Mouse (Mus musculus) Patski (cell line): ENCODE data around the gene Ptgir. TPM values are rescaled to one million over a fixed set of nuclear protein-coding genes. Genes with fewer than 3 reads are reported as not detected.
A peak's percentile ranks its signal among the peaks of the same experiment; 100 is the strongest.
"Not testable (repeated sequence)": the region's sequence is repeated elsewhere in the genome, so short reads cannot be mapped to it uniquely, and the experiment has no call there.

Experiments
- ATAC-seq: fragments of 100-300 bp; one replicate; pipeline ENCODE4 v1.8.0; 2021
- CTCF ChIA-PET: fragments of 350-600 bp; sonication (Branson Sonifier 250); formaldehyde crosslinking; loops from one replicate; lab custom pipeline; 2022; ENCODE audit warnings: inconsistent platforms; lab: Charles Lee
- POLR2A ChIA-PET: fragments of 350-600 bp; sonication (Branson Sonifier 250); formaldehyde crosslinking; loops from one replicate; lab custom pipeline; 2022; ENCODE audit warnings: antibody characterized with exemption, inconsistent platforms; lab: Charles Lee
- DNase-seq: peaks from one replicate; pipeline ENCODE4 v3.0.0-alpha.2; 2011; ENCODE audit warnings: low read depth, low spot score
- H3K27me3 ChIP-seq: fragments of 371-371 bp; one replicate; pipeline ENCODE4 v1.5.1; 2021
- CTCF ChIP-seq: fragments of 100-300 bp; IDR thresholded peaks from one replicate; pipeline ENCODE4 v1.5.1; 2021
- in situ Hi-C: fragments of 300-500 bp; cut with MboI; formaldehyde crosslinking; loops from 3 replicates; pipeline ENCODE4 v1.11.1; 2018; ENCODE audit warnings: low pct_unique_long_range_greater_than_20kb, mixed read lengths
- polyA plus RNA-seq: library from polyadenylated mRNA; unstranded; gene quantifications from one replicate; pipeline ENCODE4 v1.2.3, GENCODE M21; 2021

The Ptgir gene
- polyA plus RNA-seq, 1 experiment from 2014 or later, result not detected

- no peak for DNase-seq
- no peak for TF ChIP-seq CTCF
- ChIA-PET CTCF (interaction anchor here (0.9 to 5.2 kb wide), 11 partner anchors 10 to 124 kb away, joined by 3 to 64 read pairs (median 5); partner anchors contain the start of genes Ppp5c and Psg16), POLR2A (interaction anchor here (0.6 kb wide), 1 partner anchor 50 kb away, joined by 4 read pairs; no protein-coding TSS in a partner anchor)
- H3K27me3 ChIP-seq, result no peaks in the 10 kb centered on the region
- peak; percentile 78 for ATAC-seq
- in situ Hi-C loops, result loop anchor here (5.0 kb wide), 2 partner anchors 52 to 117 kb away; no protein-coding TSS in a partner anchor
Observed at GRCm38 (mm10) chr7:16949908-16950841, 43.9 kb downstream of the Ptgir start.

- no peak for DNase-seq
- ChIA-PET POLR2A (no interaction called here), CTCF (interaction anchor here (0.9 to 5.2 kb wide), 9 partner anchors 11 to 116 kb away, joined by 3 to 64 read pairs (median 5); no protein-coding TSS in a partner anchor)
- TF ChIP-seq CTCF, result no peak
- H3K27me3 ChIP-seq, result no peaks in the 10 kb centered on the region
- peak; percentile 78 for ATAC-seq
- in situ Hi-C loops, result loop anchor here (5.0 kb wide), 2 partner anchors 51 to 116 kb away; no protein-coding TSS in a partner anchor
Observed at GRCm38 (mm10) chr7:16950861-16951635, 44.8 kb downstream of the Ptgir start.

- DNase-seq, ATAC-seq, POLR2A ChIA-PET, CTCF ChIA-PET: not testable (repeated sequence)
- in situ Hi-C loops, result loop anchor here (5.0 kb wide), 2 partner anchors 49 to 114 kb away; no protein-coding TSS in a partner anchor
- peaks cover 11% of the 10 kb centered on the region for H3K27me3 ChIP-seq
Observed at GRCm38 (mm10) chr7:16953776-16954175, 47.5 kb downstream of the Ptgir start.

- no peak for ATAC-seq
- TF ChIP-seq CTCF, result no peak
- ChIA-PET CTCF (no interaction called here), POLR2A (no interaction called here)
- DNase-seq, result no peak
- in situ Hi-C loops, result no loop called here
- H3K27me3 ChIP-seq, result peaks cover 22% of the 10 kb centered on the region
Observed at GRCm38 (mm10) chr7:16955712-16956111, 49.4 kb downstream of the Ptgir start.

GRCm38 (mm10) chr7:16956410-16957265 is 50.3 kb downstream of the Ptgir start:
- DNase-seq, result no peak

GRCm38 (mm10) chr7:16959539-16960187 is 53.4 kb downstream of the Ptgir start, which contains the start of gene Pnmal1:
Pnmal1 (plus strand) TSS chr7:16959679.
- ChIA-PET CTCF (no interaction called here), POLR2A (no interaction called here)
- in situ Hi-C loops, result no loop called here
- peaks cover 26% of the 10 kb centered on the region for H3K27me3 ChIP-seq
- ATAC-seq (no peak), DNase-seq (no peak)
- no peak for TF ChIP-seq CTCF

More at GRCm38 (mm10) chr7:16956410-16957265, 50.3 kb downstream of the Ptgir start:
- ATAC-seq, result no peak
- ChIA-PET POLR2A (no interaction called here), CTCF (no interaction called here)
- peaks cover 26% of the 10 kb centered on the region for H3K27me3 ChIP-seq
- in situ Hi-C loops, result no loop called here
- no peak for TF ChIP-seq CTCF

Other genes with a start within 250 kb of the Ptgir start
- not detected for gene Ceacam15, start 230.8 kb upstream of the Ptgir start, polyA plus RNA-seq
- not detected for gene Ceacam9, start 184.6 kb upstream of the Ptgir start, polyA plus RNA-seq
- 222 TPM for gene Ap2s1, start 168.1 kb upstream of the Ptgir start, polyA plus RNA-seq
- 69.5 TPM for gene Slc1a5, start 125.2 kb upstream of the Ptgir start, polyA plus RNA-seq
- 90.0 TPM for gene Strn4, start 90.6 kb upstream of the Ptgir start, polyA plus RNA-seq
- gene Fkrp, start 89.8 kb upstream of the Ptgir start, polyA plus RNA-seq, result 33.4 TPM
- gene Prkd2, start 63.6 kb upstream of the Ptgir start, polyA plus RNA-seq, result 15.3 TPM
- 2.2 TPM for gene Dact3, start 31.2 kb upstream of the Ptgir start, polyA plus RNA-seq
- gene Gng8, start 14.7 kb upstream of the Ptgir start, polyA plus RNA-seq, result 0.09 TPM
- 237 TPM for gene Calm3, start 17.6 kb downstream of the Ptgir start, polyA plus RNA-seq
- 11.2 TPM for gene Pnmal2, start 38.2 kb downstream of the Ptgir start, polyA plus RNA-seq
- gene Pnmal1, start 53.2 kb downstream of the Ptgir start, polyA plus RNA-seq, result not detected
- 0.03 TPM for gene Gm42372, start 76.6 kb downstream of the Ptgir start, polyA plus RNA-seq
- 0.04 TPM for gene Ccdc8, start 86.2 kb downstream of the Ptgir start, polyA plus RNA-seq
- gene Ppp5c, start 121.4 kb downstream of the Ptgir start, polyA plus RNA-seq, result 106 TPM
- 0.01 TPM for gene Hif3a, start 155.9 kb downstream of the Ptgir start, polyA plus RNA-seq
- 0.32 TPM for gene Psg16, start 167.6 kb downstream of the Ptgir start, polyA plus RNA-seq
- gene Ceacam3, start 243.8 kb downstream of the Ptgir start, polyA plus RNA-seq, result not detected